Mouse (Mus musculus): ENCODE measurements around the gene Prr13. TPM values are rescaled to one million over a fixed set of nuclear protein-coding genes. Genes with fewer than 3 reads are reported as not detected.

Prr13 gene
- total RNA-seq, 2 experiments from 2014 or later: 53.4 to 97.2 TPM

DNA sequence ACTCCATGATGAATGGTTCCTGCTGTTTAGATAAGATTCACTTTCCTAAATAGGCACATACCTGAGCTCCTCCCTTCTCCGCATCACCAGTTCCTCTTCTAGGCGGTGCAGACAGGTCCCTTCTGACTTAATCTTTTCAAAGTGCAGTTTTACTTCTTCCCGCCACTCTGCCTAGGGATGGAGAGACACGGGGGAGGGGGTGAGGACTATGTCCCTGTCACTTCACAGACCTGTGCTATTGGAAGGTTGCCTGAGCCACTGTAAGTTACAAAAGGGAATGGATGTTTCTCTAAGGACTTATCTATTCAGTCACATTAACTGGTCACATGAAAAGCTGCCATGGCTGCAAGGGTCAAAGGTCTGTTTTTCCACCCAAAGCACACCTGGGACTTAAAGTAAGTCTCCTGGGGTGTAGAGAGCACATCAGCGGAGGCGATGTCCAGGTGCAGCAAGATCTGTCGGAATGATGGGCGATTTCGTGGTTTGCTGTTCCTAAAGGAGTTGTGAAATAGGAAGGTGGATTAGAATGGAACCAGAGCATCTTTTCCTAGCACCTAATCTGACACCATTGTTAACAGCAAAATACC is 43.5 kb downstream of the Prr13 start:
- no peak for ATAC-seq (replicated peaks; ENCODE audit: poor library complexity, severe bottlenecking)

DNA sequence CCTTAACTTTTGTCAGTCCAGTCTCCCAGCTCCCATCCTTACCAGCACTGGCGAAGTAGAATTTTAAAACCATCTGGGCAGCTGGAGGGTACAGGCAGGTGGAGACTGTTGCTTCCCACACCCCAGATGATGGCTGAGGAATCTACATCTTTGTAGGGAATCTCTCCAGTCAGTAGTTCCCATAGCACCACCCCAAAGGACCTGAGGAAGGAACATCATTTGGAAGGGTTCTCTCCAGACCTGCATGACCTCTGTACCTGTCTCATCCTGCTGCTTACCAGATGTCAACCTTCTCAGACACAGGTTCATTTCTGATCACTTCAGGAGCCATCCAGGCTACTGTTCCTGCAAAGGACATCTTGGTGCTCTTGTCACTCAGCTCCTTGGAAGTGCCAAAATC is 44.6 kb downstream of the Prr13 start, which contains the start of gene Gm10337:
Gene Gm10337, plus strand, starts transcription at position 276 of the 400 bp plus-strand sequence.
- no peak for ATAC-seq (replicated peaks; ENCODE audit: poor library complexity, severe bottlenecking)

DNA sequence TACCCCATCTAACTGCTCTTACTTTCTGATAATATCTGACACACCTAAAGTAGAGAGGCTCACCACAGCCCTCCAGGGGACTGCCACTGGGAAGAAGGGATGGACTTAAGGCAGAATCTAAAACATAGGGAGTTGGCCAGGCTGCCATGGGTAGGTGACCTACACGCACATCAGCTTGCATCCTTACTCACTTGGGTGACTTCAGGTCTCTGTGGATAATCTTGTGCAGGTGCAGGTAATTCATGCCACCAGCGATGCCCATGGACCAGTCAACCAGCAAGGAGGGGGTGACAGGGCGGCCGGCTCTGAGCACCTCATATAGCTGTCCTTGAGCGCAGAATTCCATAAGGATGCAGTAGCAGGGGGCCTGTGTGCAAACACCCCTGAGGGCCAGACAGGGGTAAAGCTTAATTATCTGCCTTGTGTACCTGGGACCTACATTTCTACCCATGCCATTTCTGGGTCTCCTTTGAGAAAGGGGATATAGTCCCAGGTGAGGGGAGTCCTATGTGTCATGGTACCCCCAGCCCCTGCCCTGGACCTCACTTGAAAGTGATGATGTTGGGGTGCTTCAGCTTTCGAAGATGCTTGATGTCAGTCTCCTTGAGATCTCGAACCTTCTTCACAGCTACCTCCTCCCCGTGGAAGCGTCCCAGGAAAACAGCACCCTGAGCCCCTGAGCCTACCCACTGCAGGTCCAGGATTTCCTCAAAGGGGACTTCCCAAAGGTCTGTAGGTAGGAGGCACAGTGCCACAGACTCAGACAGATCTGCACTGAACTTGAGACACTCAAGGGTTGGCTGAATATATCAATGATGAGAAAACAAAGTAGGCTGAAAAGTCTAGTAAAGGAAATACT is 45.3 kb downstream of the Prr13 start:
- no peak for ATAC-seq (replicated peaks; ENCODE audit: poor library complexity, severe bottlenecking)

DNA sequence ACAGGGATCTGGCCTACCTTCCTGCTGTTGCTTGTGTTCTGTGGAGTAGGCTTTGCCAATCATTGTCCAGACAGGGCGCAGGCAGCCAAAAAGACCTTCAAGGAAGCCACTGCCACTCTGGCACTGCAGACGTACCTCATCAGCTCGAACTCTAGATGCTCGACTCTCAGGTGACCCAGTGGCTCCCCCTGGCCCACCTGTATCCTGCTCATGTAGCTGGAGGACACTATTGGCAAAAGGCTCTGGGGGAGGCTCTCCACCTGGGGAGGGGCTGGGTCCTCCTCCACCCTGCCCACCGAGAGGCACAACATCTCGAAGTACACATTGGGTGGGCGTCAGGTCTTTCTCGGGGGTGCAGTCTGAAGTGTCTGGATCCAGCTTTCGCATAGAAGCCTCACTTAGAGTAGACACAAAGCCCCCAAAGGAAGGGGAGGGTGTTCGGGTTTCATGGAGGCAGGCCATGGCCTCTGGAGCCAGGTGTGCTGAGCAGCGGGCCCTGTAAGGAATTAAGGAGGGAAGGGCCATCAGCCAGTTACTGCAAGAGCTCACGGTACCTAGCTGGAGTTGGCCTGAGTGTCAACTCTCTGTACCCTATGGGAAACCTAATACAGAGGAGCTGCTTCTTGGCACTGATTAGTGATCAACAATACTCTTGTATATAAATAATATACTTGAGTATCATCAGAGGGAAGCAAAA is 46.4 kb downstream of the Prr13 start:
- ATAC-seq (replicated peaks; ENCODE audit: poor library complexity, severe bottlenecking): no peak

DNA sequence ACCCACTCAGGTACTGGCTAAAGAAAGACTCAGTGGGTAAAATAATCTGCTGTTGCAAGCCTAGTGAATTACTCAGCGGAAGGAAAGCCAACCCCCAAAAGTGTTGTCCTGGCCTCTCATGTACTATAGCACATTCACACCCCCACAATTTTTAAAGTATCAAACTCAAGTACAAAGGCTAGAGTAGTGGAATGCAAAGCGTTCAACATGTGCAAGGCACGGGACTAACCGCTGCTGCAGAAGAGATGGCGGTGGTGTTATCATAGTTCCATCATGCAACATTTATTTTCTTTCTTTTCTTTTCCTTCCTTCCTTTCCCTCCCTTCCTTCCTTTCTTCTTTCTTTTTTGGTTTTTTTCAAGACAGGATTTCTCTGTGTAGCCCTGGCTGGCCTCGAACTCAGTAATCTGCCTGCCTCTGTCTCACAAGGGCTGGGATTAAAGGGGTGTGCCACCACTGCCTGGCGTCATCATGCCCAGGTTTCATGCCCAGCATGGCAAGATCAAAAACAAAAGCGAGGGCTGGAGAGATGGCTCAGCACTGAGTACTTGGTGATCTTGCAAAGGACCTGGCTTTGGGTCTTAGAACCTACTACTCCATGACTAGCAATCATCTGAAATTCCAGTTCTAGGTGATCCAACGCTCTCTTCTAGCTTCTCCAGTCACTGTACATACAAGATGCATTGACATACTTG is 47.1 kb downstream of the Prr13 start:
- ATAC-seq (replicated peaks; ENCODE audit: poor library complexity, severe bottlenecking): no peak

DNA sequence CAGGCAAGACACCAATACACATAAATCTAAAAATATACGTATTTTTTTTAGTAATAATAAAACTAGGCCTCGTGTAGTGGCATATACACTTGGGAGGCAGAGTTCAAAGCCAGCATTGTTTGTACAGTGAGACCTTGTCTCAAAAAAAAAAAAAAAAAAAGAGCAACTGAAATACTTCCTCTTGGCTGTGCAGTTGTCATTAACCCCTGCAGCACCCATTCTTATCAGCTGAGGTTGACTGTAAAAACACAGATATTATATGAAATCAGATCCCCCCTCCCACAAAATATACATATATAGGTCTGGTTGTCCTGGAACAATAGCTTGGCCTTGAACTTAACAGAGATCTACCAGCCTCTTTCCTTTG is 47.6 kb downstream of the Prr13 start:
- no peak for ATAC-seq (replicated peaks; ENCODE audit: poor library complexity, severe bottlenecking)

DNA sequence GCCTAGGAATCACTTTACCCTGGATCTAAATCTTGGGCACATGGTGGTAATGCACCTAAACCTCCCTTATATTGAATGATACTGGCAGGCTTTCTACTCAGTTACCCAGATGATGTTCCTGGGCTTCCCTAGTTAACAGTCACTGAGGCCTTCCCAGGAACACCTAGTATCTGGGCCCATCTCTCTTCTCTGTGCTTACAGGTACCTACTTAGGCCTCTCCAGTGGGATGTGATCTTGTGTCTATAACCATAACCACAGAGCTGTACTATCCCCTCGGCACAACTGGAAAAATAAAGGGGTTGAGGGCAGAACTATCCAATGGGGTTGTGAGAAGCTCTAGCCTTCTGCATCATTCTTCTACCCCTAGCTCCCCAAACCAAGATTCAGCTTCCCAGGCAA is 48.0 kb downstream of the Prr13 start:
- no peak for ATAC-seq (replicated peaks; ENCODE audit: poor library complexity, severe bottlenecking)

DNA sequence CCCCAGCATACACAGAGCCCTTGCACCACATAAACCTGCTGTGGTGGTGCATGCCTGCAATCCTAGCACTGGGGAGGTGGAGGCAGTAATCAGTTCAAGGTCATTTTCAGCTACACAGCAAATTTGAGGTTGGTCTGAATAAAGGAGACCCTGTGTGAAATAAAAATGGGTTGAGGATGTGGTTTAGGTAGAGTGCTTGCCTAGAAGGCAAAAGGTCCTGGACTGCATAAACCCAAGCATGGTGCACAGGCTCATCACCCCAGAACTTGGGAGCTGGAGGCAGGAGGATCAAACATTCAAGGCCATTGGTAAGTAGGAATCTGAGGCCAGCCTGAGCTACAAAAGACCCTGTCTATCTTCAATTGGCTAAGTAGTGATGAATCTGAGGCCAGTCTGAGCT is 48.7 kb downstream of the Prr13 start:
- no peak for ATAC-seq (replicated peaks; ENCODE audit: poor library complexity, severe bottlenecking)

DNA sequence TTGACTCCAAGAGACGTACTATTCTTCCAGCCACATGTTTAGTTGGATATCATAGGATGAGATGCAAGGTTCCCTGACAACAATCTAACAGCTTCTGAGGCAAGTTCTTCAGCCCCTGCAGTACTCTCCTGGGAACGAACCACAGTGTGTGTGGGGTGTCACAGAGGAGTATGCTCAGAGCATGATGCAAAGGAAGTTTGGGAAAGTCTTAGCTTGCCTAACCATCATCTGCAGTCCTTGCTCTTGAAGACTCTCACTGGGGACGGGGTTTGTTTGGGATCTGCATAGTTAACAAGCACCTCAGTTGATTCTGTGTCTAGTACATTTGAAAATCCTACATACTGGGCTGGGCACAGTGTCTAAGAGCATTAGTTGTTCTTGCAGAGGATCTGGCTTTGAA is 49.5 kb downstream of the Prr13 start:
- ATAC-seq (replicated peaks; ENCODE audit: poor library complexity, severe bottlenecking): no peak

DNA sequence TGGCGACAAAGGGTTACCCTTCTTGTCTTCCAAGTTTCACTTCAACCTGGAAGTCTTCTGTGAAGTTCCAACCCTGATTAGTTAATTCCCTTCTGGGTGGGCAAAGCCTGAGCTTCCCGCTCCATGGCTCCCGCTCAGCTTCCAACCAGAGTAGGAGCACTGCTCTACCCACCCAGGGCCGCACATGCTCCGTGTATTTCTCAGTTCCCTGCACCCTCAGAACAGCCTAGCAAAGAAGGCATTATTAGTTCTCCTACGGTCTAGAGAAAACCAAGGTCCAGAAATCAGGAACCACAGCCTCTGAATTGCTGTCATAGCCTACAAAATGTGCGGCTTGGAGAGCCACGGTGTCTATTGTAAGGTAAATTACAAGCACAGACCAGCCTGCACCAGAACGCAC is 51.3 kb downstream of the Prr13 start:
- ATAC-seq (replicated peaks; ENCODE audit: poor library complexity, severe bottlenecking): peak; percentile 19

DNA sequence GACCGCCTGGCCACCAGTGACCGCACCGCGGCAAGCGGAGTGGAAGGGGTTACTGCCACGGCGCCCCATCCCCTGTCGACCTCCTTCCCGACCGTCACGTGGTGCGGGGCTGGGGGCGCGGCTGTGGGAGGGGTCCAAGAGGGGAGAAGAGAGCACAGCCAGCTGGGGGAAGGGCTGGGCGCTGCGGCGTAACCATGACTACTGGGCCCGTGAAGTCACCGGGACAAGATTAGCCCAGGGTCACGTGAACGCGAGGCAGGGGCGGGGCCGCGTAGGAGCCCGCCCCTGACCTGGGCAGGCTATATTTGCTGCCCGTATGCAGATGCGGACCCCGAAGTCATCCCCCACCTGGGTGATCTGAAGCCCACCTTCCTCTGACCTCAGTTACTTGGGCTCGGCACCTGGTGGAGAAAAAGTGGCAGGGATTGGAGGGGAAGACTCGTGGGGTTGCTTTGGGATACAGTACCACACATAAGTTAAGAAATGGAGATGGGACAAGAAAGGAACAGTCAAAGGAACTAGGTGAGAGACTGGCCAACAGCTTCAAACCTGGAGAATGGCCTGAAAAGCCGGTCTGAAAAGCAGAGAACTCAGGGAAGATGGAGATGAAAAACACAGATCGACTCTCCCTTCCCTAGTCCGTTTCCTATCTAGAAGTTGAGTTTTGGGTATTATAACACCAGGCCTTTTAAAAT is 51.9 kb downstream of the Prr13 start:
- ATAC-seq (replicated peaks; ENCODE audit: poor library complexity, severe bottlenecking): peak; percentile 87

DNA sequence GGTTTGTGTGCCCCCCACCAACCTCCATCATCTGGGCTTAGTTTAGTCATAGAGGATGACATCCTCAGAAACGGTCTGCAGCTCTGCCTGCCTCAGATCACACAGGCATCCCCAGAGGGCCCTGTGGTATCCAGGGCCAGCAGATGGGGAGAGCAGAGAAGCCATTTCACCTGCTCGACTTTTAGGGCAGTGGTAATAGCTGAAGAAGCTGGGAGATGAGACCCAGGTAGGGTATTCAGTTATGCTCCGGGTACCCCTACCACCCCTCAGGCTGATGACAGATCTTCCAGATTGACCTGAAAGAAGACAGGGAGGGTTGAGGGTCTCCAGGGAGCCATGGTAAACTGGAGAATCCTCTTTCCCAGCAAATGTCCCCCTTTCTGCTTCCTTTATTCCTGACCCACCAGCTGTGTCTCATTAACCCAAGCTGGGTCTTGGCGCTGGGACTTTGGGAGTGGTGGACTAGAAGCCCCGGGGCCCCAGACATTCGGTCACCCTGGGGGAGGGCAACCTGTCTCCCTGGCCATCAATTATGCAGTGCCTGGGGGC is 52.5 kb downstream of the Prr13 start:
- no peak for ATAC-seq (replicated peaks; ENCODE audit: poor library complexity, severe bottlenecking)

DNA sequence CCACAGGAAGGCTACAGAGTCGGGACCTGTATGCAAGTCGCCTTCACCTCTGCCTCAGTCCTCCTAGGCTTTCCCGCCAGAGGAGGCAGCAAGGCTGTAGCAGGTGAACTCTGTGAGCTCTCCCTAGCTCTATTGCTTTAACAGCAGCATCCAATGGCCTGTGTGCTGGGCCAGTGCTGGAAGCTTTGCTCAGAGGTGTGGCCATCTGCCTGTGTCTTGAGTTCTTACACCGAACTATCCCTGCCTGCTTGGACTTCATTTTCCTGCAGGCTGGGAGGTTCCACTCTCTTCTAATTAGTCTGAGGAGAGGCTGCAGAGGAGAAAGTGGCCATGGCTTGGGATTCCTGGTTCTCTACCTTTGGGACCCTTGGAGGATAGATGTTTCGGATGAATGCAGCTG is 53.2 kb downstream of the Prr13 start:
- ATAC-seq (replicated peaks; ENCODE audit: poor library complexity, severe bottlenecking): no peak

Other genes with a start within 250 kb of the Prr13 start
- gene Itgb7, start 227.1 kb upstream of the Prr13 start, total RNA-seq (2014; fragmentation: Nextera tagmentation): 7.4 and 42.7 TPM in 2 replicates
- gene Itgb7, start 227.1 kb upstream of the Prr13 start, total RNA-seq (2017): 15.2 and 31.6 TPM in 2 replicates
- gene Rarg, start 201.5 kb upstream of the Prr13 start, total RNA-seq (2014; fragmentation: Nextera tagmentation): 7.5 and 11.5 TPM in 2 replicates
- 2.0 and 3.4 TPM in 2 replicates for gene Rarg, start 201.5 kb upstream of the Prr13 start, total RNA-seq (2017)
- gene Gm9918, start 188.5 kb upstream of the Prr13 start, total RNA-seq (2014; fragmentation: Nextera tagmentation): not detected in 2 replicates
- gene Gm9918, start 188.5 kb upstream of the Prr13 start, total RNA-seq (2017): not detected in 2 replicates
- 20.0 and 39.8 TPM in 2 replicates for gene Mfsd5, start 179.6 kb upstream of the Prr13 start, total RNA-seq (2014; fragmentation: Nextera tagmentation)
- gene Mfsd5, start 179.6 kb upstream of the Prr13 start, total RNA-seq (2017): 16.1 and 29.4 TPM in 2 replicates
- 20.8 and 21.7 TPM in 2 replicates for gene Espl1, start 162.8 kb upstream of the Prr13 start, total RNA-seq (2014; fragmentation: Nextera tagmentation)
- gene Espl1, start 162.8 kb upstream of the Prr13 start, total RNA-seq (2017): 30.4 and 50.0 TPM in 2 replicates
- 299 and 314 TPM in 2 replicates for gene Pfdn5, start 132.9 kb upstream of the Prr13 start, total RNA-seq (2014; fragmentation: Nextera tagmentation)
- 366 and 404 TPM in 2 replicates for gene Pfdn5, start 132.9 kb upstream of the Prr13 start, total RNA-seq (2017)
- 63.3 and 88.7 TPM in 2 replicates for gene Myg1, start 127.3 kb upstream of the Prr13 start, total RNA-seq (2014; fragmentation: Nextera tagmentation)
- gene Myg1, start 127.3 kb upstream of the Prr13 start, total RNA-seq (2017): 55.1 and 59.9 TPM in 2 replicates
- 120 and 123 TPM in 2 replicates for gene Aaas, start 108.3 kb upstream of the Prr13 start, total RNA-seq (2014; fragmentation: Nextera tagmentation)
- 147 and 153 TPM in 2 replicates for gene Aaas, start 108.3 kb upstream of the Prr13 start, total RNA-seq (2017)
- not detected in 2 replicates for gene Sp7, start 91.8 kb upstream of the Prr13 start, total RNA-seq (2014; fragmentation: Nextera tagmentation)
- gene Sp7, start 91.8 kb upstream of the Prr13 start, total RNA-seq (2017): not detected in 2 replicates
- gene Sp1, start 52.9 kb upstream of the Prr13 start, total RNA-seq (2014; fragmentation: Nextera tagmentation): 59.6 and 71.6 TPM in 2 replicates
- gene Sp1, start 52.9 kb upstream of the Prr13 start, total RNA-seq (2017): 52.0 and 56.1 TPM in 2 replicates
- not detected in 2 replicates for gene Amhr2, start 13.7 kb upstream of the Prr13 start, total RNA-seq (2014; fragmentation: Nextera tagmentation)
- gene Amhr2, start 13.7 kb upstream of the Prr13 start, total RNA-seq (2017): not detected in 2 replicates
- gene Pcbp2, start 11.5 kb downstream of the Prr13 start, total RNA-seq (2014; fragmentation: Nextera tagmentation): 731 and 799 TPM in 2 replicates
- 213 and 218 TPM in 2 replicates for gene Pcbp2, start 11.5 kb downstream of the Prr13 start, total RNA-seq (2017)
- gene Gm10337, start 44.7 kb downstream of the Prr13 start, total RNA-seq (2014; fragmentation: Nextera tagmentation): 7.7 TPM in 1 of 2 replicates, not detected in the other
- gene Gm10337, start 44.7 kb downstream of the Prr13 start, total RNA-seq (2017): not detected in 2 replicates
- gene Map3k12, start 58.0 kb downstream of the Prr13 start, total RNA-seq (2014; fragmentation: Nextera tagmentation): 0.38 TPM in 1 of 2 replicates, not detected in the other
- 0.26 and 0.60 TPM in 2 replicates for gene Map3k12, start 58.0 kb downstream of the Prr13 start, total RNA-seq (2017)
- gene Tarbp2, start 59.2 kb downstream of the Prr13 start, total RNA-seq (2014; fragmentation: Nextera tagmentation): 29.4 and 36.3 TPM in 2 replicates
- gene Tarbp2, start 59.2 kb downstream of the Prr13 start, total RNA-seq (2017): 18.7 and 20.0 TPM in 2 replicates
- gene Npff, start 65.9 kb downstream of the Prr13 start, total RNA-seq (2014; fragmentation: Nextera tagmentation): 12.9 and 19.4 TPM in 2 replicates
- 2.4 TPM in 1 of 2 replicates, not detected in the other for gene Npff, start 65.9 kb downstream of the Prr13 start, total RNA-seq (2017)
- not detected in 2 replicates for gene Gm28047, start 166.0 kb downstream of the Prr13 start, total RNA-seq (2014; fragmentation: Nextera tagmentation)
- not detected in 2 replicates for gene Gm28047, start 166.0 kb downstream of the Prr13 start, total RNA-seq (2017)
- gene Atf7, start 166.4 kb downstream of the Prr13 start, total RNA-seq (2014; fragmentation: Nextera tagmentation): 124 and 212 TPM in 2 replicates
- gene Atf7, start 166.4 kb downstream of the Prr13 start, total RNA-seq (2017): 43.1 and 60.2 TPM in 2 replicates
- gene Atp5g2, start 213.3 kb downstream of the Prr13 start, total RNA-seq (2014; fragmentation: Nextera tagmentation): 69.8 and 122 TPM in 2 replicates
- gene Atp5g2, start 213.3 kb downstream of the Prr13 start, total RNA-seq (2017): 83.4 and 95.4 TPM in 2 replicates

All from granulocyte monocyte progenitor cell, adult 5-6 weeks (primary cell).